Mouse (Mus musculus) hindbrain, embryonic 11.5 days (tissue): ENCODE measurements around the gene Hic1. TPM values are rescaled to one million over a fixed set of nuclear protein-coding genes. Genes with fewer than 3 reads are reported as not detected.

Experiments used
- ATAC-seq: fragments of 200-750 bp; cut with Nextera tagmentation; 2 replicates; pipeline ENCODE4 v1.8.0; 2017; ENCODE audit warnings: mild to moderate bottlenecking, moderate TSS enrichment, moderate library complexity; ENCODE audit not compliant: low FRiP score
- DNase-seq: peaks from one replicate; pipeline ENCODE4 v3.0.0-alpha.2; 2015; ENCODE audit warnings: low spot score
- H3K27ac ChIP-seq: fragments of 300-500 bp; sonication (generic); 2 replicates; pipeline ENCODE4 v1.5.1; 2014; ENCODE audit warnings: mild to moderate bottlenecking, low read depth, low read length
- H3K27me3 ChIP-seq: fragments of 300-500 bp; sonication (generic); 2 replicates; pipeline ENCODE4 v1.6.1; 2014; ENCODE audit warnings: mild to moderate bottlenecking, low read length, moderate library complexity, mixed read lengths; ENCODE audit not compliant: control insufficient read depth, insufficient read depth
- H3K36me3 ChIP-seq: fragments of 300-500 bp; sonication (generic); 2 replicates; pipeline ENCODE4 v1.6.1; 2014; ENCODE audit warnings: mild to moderate bottlenecking, low read length, moderate library complexity, mixed read lengths; ENCODE audit not compliant: control insufficient read depth, insufficient read depth
- H3K4me1 ChIP-seq: fragments of 300-500 bp; sonication (generic); replicated peaks from 2 replicates; pipeline ENCODE4 v1.6.1; 2014; ENCODE audit warnings: low read length, mixed read lengths; ENCODE audit not compliant: control insufficient read depth, insufficient read depth
- H3K4me2 ChIP-seq: fragments of 300-500 bp; sonication (generic); replicated peaks from 2 replicates; pipeline ENCODE4 v1.6.1; 2014; ENCODE audit warnings: mild to moderate bottlenecking, low read depth, low read length
- H3K4me3 ChIP-seq: fragments of 300-500 bp; sonication (generic); 2 replicates; pipeline ENCODE4 v1.5.1; 2014; ENCODE audit warnings: low read depth, low read length
- H3K9ac ChIP-seq: fragments of 300-500 bp; sonication (generic); 2 replicates; pipeline ENCODE4 v1.6.1; 2014; ENCODE audit warnings: low read depth, low read length
- H3K9me3 ChIP-seq: fragments of 300-500 bp; sonication (generic); 2 replicates; pipeline ENCODE4 v1.6.1; 2016; ENCODE audit warnings: low read length; ENCODE audit not compliant: control insufficient read depth
- whole genome bisulfite sequencing: fragments of 180-500 bp; shearing (Covaris S2); extraction: QIAGEN DNeasy Blood & Tissue Kit; methylation state at CpG from one replicate; pipeline ENCODE4 v1.1.7; 2014; 5-methylcytosine and 5-hydroxymethylcytosine counted together
- polyA plus RNA-seq: library from polyadenylated mRNA; unstranded; fragments of >200 nt; fragmentation: Nextera tagmentation; extraction: Ambion mirVana; gene quantifications from 2 replicates; pipeline ENCODE4 v1.2.1, GENCODE M21; 2014

The Hic1 gene
- polyA plus RNA-seq, 1 experiment from 2014 or later, result 0.90 TPM

DNA sequence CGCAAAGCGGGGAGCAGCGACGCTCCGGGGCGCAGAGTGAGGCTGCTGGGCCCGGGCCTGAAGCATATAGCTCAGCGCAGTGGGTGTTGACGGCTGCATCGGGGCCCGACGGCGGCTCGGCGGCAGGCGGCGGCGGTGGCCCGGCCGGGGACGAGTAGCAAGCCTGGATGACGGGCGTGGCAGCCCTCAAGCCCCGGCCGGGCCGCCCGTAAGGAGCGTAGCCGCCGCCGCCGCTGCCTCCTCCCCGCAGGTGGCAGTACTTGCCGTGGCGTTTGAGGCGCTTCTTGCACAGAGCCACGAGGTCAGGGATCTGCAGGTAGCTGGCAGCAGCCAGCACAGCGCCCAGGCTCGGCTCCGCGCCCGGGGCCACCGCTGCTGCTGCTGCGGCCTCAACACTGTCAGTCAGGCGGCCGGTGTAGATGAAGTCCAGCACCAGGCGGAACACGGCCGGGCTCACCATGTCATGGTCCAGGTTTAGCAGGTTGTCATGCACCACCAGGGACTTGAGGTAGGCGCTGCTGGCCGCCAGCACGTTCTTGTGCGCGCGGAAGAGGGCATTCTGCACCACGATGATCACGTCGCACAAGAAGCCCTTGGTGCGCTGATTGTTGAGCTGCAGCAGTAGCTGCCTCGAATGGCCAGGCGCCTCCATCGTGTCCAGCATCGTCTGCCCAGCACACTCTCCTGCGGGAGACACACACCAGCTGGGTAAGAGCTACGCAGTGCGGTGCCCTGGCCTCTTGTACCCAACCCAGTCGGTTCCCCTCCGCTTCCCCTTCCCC is 2.3 kb downstream of the Hic1 start:
- peak overlapping the region; percentile 31 for H3K4me2 ChIP-seq
- peak overlapping the region; percentile 22 for H3K4me3 ChIP-seq
- H3K27ac ChIP-seq, result no peak overlapping the region
- DNase-seq, result peak; percentile 59
- H3K9ac ChIP-seq, result peak overlapping the region; percentile 34; the same call in 1 of the 2 replicates
- 1% methylated on average over 68 of the region's 68 CpGs for WGBS
- peaks cover 23% of the 10 kb centered on the region for H3K4me1 ChIP-seq
- no peaks in the 10 kb centered on the region for H3K9me3 ChIP-seq
- ATAC-seq, result no peak
- peaks cover 91% of the 10 kb centered on the region for H3K27me3 ChIP-seq
- no peaks in the 10 kb centered on the region for H3K36me3 ChIP-seq

DNA sequence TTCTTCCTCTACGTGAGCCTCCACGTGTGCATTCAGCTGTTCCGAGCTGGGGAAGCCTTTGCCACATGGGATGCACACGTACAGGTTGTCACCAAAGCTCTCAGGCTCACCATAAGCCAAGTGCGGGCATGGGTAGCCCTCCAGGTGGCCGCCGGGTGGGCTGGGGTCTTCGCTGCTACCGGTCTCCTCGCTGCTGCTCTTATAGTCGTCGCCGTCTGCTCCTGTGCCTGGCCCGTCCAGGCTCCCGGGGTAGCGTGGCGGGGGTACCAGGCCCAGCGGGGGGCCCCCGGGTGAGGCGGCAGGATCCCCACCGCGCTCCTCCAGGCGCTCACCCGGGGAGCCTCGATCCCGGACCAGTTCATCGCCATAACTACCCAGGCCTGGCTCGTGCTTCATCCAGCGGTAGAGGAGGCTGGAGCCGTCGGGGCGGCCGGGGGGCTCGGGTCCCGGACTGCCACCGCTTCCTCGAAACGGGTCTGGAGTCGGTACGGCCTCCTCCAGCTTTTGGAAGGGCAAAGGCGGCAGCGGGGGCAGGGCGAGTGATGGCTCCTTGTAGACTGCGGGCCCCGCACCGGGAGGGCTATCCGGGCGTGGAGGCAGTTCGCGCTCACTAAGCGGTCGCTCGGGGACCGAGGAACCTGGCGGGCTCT is 3.0 kb downstream of the Hic1 start:
- Histone ChIP-seq H3K36me3 (peaks cover 2% of the 10 kb centered on the region; the same call in 1 of the 2 replicates), H3K27me3 (peaks cover 84% of the 10 kb centered on the region), H3K27ac (no peak overlapping the region), H3K4me2 (peak overlapping the region; percentile 31), H3K9me3 (no peaks in the 10 kb centered on the region), H3K4me1 (peaks cover 21% of the 10 kb centered on the region), H3K4me3 (peak overlapping the region; percentile 22), H3K9ac (peak overlapping the region; percentile 34; the same call in 1 of the 2 replicates)
- ATAC-seq (no peak), DNase-seq (peak; percentile 56)
- WGBS, result 3% methylated on average over 53 of the region's 55 CpGs

DNA sequence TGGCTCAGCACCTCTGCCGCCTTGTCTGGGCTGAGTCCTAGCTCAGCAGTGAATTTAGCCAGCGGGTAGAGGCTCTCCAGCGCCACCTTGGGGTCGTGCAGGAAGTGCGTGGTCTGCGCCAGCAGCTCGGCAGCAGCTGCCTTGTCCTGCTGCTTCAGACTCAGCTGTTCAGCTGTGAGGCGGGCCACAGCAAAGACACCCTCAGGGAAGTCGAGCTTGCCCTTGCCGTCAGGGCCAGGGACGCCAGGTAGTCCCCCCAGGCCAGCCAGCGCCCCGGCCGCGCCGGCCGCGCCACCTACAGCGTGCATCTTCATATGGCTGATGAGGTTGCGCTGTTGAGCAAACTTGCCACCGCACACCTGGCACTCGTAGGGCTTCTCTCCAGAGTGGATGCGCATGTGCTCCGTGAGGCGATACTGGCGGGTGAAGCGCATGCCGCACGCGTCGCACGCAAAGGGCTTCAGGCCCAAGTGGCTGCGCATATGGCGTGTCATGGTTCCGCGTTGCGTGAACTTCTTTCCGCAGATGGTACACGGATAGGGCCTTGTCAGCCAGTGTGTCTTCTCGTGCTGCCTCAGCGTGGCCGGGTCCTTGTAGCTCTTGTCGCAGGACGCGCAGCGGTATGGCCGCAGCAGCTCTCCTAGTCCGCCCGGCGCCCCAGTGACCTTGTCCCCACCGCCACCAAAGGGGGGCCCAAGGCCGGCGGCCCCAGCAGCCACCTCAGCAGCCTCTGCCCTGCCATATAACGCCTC is 3.7 kb downstream of the Hic1 start:
- Histone ChIP-seq H3K4me3 (peak overlapping the region; percentile 22), H3K9me3 (no peaks in the 10 kb centered on the region), H3K36me3 (peaks cover 2% of the 10 kb centered on the region; the same call in 1 of the 2 replicates), H3K27me3 (peaks cover 77% of the 10 kb centered on the region), H3K4me2 (peak overlapping the region; percentile 7; the same call in 1 of the 2 replicates), H3K9ac (no peak overlapping the region), H3K27ac (no peak overlapping the region), H3K4me1 (peaks cover 20% of the 10 kb centered on the region)
- no peak for ATAC-seq
- WGBS, result 4% methylated on average over 51 of the region's 54 CpGs
- DNase-seq, result peak; percentile 65

DNA sequence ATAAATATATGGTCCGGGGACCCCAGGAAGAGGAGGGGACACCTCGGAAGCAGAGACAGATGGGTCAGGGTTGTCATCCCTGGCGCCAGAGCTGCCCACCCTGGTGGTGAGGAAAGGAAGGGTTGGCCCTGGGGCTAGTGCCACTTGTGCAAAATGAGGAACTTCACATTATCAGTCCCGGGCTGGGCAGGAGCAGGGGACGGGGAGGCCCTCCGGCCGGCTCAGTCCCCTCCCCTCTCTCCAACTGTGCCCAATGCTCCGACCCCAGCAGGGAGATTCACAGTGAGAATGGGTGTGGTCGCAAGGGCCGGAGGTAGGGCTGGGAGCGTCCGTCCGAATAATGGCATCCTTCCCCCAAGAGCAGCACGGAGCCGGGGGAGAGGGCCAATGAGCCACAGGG is 4.6 kb downstream of the Hic1 start:
- ATAC-seq (no peak), DNase-seq (no peak)
- 0 out of 2 replicates have a peak overlapping the region, but pooled peaks have one; percentile 31 for H3K9ac ChIP-seq
- H3K27me3 ChIP-seq, result peaks cover 68% of the 10 kb centered on the region
- peaks cover 2% of the 10 kb centered on the region; the same call in 1 of the 2 replicates for H3K36me3 ChIP-seq
- no peak overlapping the region for H3K27ac ChIP-seq
- H3K4me2 ChIP-seq, result no peak overlapping the region
- no peak overlapping the region for H3K4me3 ChIP-seq
- WGBS, result 19% methylated on average over 15 of the region's 15 CpGs
- H3K4me1 ChIP-seq, result peaks cover 15% of the 10 kb centered on the region
- no peaks in the 10 kb centered on the region for H3K9me3 ChIP-seq

DNA sequence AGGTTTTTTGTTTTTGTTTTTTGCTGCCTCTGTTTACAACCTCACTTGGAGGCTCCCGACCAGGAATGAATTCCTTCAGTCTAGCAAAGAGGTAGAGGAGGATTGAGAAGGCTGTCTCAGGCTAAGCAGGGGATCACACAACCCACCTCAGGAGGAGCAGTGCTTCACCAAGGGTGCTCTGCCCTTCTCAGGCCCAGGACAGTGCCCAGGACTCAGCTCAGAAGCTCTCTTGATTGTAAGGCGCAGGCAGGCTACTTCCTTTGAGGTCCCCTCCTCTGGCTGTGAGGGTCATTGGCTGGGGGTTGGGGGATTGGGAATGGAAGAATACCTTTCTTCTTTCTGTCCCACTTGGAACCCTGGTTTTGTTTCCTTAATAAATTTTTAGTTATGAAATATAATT is 5.3 kb downstream of the Hic1 start:
- ATAC-seq (no peak), DNase-seq (no peak)
- H3K4me1 ChIP-seq, result peaks cover 15% of the 10 kb centered on the region
- H3K4me3 ChIP-seq, result no peak overlapping the region
- H3K4me2 ChIP-seq, result no peak overlapping the region
- no peak overlapping the region for H3K27ac ChIP-seq
- H3K9ac ChIP-seq, result no peak overlapping the region
- WGBS, result 76% methylated on average over 2 of the region's 2 CpGs
- H3K36me3 ChIP-seq, result peaks cover 2% of the 10 kb centered on the region; the same call in 1 of the 2 replicates
- H3K9me3 ChIP-seq, result no peaks in the 10 kb centered on the region
- peaks cover 61% of the 10 kb centered on the region for H3K27me3 ChIP-seq

DNA sequence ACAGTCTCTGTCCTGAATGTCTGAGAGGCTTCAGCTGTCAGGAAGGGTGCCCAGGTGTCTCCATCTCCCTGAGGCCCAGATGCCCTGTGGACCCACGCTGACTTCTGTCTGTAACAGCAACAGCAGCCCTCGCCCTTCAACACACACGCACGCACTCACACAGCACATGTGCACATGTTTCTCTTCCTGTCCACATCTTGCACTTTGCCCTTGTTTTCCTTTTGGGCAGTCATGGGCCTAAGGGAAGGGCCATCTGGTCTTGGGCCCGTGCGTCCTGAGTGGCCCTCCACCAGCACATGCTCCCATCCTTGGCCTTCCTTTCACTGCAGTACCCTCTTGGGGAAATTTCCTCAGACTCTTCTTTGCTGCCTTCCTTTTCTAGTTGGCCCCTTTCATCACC is 5.9 kb downstream of the Hic1 start:
- Histone ChIP-seq H3K27ac (no peak overlapping the region), H3K9ac (no peak overlapping the region), H3K4me2 (no peak overlapping the region), H3K4me1 (peaks cover 11% of the 10 kb centered on the region), H3K4me3 (no peak overlapping the region), H3K27me3 (peaks cover 55% of the 10 kb centered on the region), H3K36me3 (peaks cover 2% of the 10 kb centered on the region; the same call in 1 of the 2 replicates), H3K9me3 (no peaks in the 10 kb centered on the region)
- ATAC-seq, result no peak
- DNase-seq, result no peak
- WGBS, result 80% methylated on average over 6 of the region's 6 CpGs

DNA sequence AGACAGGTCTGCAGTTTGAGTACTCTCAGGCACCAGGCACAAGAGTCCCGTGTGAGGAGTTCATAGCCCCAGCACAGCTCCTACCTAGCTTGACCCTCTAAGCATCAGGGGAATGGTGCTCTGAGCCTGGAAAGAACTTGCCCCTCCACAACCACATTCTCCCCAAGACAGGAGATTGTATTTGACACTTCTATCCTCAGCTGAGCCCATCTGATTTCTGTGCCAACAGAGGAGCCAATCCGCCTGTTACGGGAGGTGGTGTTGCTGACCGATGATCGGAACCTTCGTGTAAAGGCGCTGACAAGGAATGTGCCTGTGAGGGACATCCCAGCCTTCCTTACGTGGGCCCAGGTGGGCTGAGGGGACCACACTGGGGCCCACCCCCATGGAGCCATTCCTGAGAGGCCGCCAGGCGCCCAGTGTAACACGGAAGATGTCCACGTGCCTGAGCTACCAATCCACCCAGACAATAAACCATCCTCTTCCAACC is 6.7 kb downstream of the Hic1 start:
- DNase-seq, result no peak
- no peaks in the 10 kb centered on the region for H3K9me3 ChIP-seq
- H3K36me3 ChIP-seq, result peaks cover 2% of the 10 kb centered on the region; the same call in 1 of the 2 replicates
- ATAC-seq, result no peak
- no peak overlapping the region for H3K4me2 ChIP-seq
- peaks cover 47% of the 10 kb centered on the region for H3K27me3 ChIP-seq
- H3K4me1 ChIP-seq, result peaks cover 6% of the 10 kb centered on the region
- H3K27ac ChIP-seq, result no peak overlapping the region
- H3K9ac ChIP-seq, result no peak overlapping the region
- WGBS, result 91% methylated on average over 12 of the region's 12 CpGs
- no peak overlapping the region; the same call in 1 of the 2 replicates for H3K4me3 ChIP-seq

DNA sequence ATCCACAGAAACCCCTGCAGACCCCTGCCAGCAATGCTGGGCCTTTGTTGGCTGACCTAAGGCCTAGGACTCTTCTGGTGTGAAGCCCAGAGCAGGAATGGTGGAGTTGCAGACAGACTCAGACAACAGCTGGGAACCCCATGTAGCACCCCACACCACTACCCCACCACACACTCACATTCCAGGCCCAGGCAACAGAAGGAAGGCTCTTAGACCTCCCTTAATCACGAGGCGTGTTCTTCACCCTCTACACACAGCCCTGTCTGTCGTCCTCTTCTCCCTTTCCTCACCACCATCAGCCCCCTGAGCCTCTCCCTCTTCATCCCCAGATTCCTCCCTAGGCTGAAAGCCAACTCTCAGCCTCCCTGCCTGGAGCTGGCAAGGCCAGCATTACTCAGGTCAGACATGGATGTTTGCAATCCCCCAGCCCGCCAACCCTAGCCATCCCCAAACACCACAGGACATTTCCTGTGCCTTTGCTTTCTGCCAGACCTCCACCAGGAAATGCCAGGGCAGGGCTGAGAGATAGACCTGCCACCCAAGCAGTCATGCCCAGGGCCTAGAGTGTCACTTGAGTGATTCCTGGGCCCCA is 7.8 kb downstream of the Hic1 start:
- ATAC-seq, result no peak
- peaks cover 2% of the 10 kb centered on the region; the same call in 1 of the 2 replicates for H3K36me3 ChIP-seq
- 61% methylated on average over 4 of the region's 4 CpGs for WGBS

More for the DNA sequence above, 7.8 kb downstream of the Hic1 start:
- peaks cover 3% of the 10 kb centered on the region for H3K4me1 ChIP-seq
- no peak overlapping the region for H3K4me3 ChIP-seq
- no peak overlapping the region for H3K4me2 ChIP-seq
- peaks cover 36% of the 10 kb centered on the region for H3K27me3 ChIP-seq
- H3K9me3 ChIP-seq, result no peaks in the 10 kb centered on the region
- H3K9ac ChIP-seq, result no peak overlapping the region
- DNase-seq, result no peak
- H3K27ac ChIP-seq, result no peak overlapping the region
